Mouse (Mus musculus) kidney, adult 2 months (tissue): ENCODE results near the gene Pld1. TPM values are rescaled to one million over a fixed set of nuclear protein-coding genes. Genes with fewer than 3 reads are reported as not detected.

Experiments
- DNase-seq: peaks from one replicate; pipeline ENCODE4 v3.0.0; 2021
- H3K27ac ChIP-seq: fragments of 200-500 bp; 2 replicates; pipeline ENCODE4 v1.5.1; 2012; ENCODE audit warnings: low read depth, low read length, control low read depth, inconsistent platforms; ENCODE audit not compliant: insufficient read depth
- H3K27me3 ChIP-seq: fragments of 200-500 bp; replicated peaks from 2 replicates; pipeline ENCODE4 v1.6.1; 2012; ENCODE audit warnings: mild to moderate bottlenecking, moderate library complexity, low read length, inconsistent platforms; ENCODE audit not compliant: control insufficient read depth, insufficient read depth
- H3K36me3 ChIP-seq: fragments of 200-500 bp; 2 replicates; pipeline ENCODE4 v1.6.1; 2012; ENCODE audit warnings: mild to moderate bottlenecking, moderate library complexity, low read length, inconsistent platforms; ENCODE audit not compliant: control insufficient read depth, insufficient read depth
- H3K4me1 ChIP-seq: fragments of 200-500 bp; 2 replicates; pipeline ENCODE4 v1.6.1; 2011; ENCODE audit warnings: low read length; ENCODE audit not compliant: control insufficient read depth, insufficient read depth
- H3K4me3 ChIP-seq: fragments of 200-500 bp; 2 replicates; pipeline ENCODE4 v1.5.1; 2011; ENCODE audit warnings: mild to moderate bottlenecking, low read depth, low read length, control low read depth; ENCODE audit not compliant: insufficient read depth
- CTCF ChIP-seq: fragments of 200-500 bp; conservative IDR thresholded peaks from 2 replicates; pipeline ENCODE4 v1.5.1; 2011; ENCODE audit warnings: low read depth, mild to moderate bottlenecking, control low read depth, low read length, moderate library complexity, mixed read lengths; ENCODE audit not compliant: insufficient read depth, insufficient read length
- POLR2A ChIP-seq: fragments of 200-500 bp; IDR thresholded peaks from one replicate; pipeline ENCODE4 v1.6.1; 2011; ENCODE audit warnings: low read depth, low read length, control low read depth
- WGBS: fragments of 180-500 bp; shearing (Covaris S2); methylation state at CpG from one replicate; pipeline ENCODE4 v1.1.7; 2018; 5-methylcytosine and 5-hydroxymethylcytosine counted together
- polyA plus RNA-seq: library from polyadenylated mRNA; depleted of rRNA; stranded (reverse); fragments of >200 nt; gene quantifications from 2 replicates; pipeline ENCODE4 v1.2.3, GENCODE M21; 2012; rRNA removed

The Pld1 gene
- 4.2 and 5.8 TPM in 2 replicates for polyA plus RNA-seq

DNA sequence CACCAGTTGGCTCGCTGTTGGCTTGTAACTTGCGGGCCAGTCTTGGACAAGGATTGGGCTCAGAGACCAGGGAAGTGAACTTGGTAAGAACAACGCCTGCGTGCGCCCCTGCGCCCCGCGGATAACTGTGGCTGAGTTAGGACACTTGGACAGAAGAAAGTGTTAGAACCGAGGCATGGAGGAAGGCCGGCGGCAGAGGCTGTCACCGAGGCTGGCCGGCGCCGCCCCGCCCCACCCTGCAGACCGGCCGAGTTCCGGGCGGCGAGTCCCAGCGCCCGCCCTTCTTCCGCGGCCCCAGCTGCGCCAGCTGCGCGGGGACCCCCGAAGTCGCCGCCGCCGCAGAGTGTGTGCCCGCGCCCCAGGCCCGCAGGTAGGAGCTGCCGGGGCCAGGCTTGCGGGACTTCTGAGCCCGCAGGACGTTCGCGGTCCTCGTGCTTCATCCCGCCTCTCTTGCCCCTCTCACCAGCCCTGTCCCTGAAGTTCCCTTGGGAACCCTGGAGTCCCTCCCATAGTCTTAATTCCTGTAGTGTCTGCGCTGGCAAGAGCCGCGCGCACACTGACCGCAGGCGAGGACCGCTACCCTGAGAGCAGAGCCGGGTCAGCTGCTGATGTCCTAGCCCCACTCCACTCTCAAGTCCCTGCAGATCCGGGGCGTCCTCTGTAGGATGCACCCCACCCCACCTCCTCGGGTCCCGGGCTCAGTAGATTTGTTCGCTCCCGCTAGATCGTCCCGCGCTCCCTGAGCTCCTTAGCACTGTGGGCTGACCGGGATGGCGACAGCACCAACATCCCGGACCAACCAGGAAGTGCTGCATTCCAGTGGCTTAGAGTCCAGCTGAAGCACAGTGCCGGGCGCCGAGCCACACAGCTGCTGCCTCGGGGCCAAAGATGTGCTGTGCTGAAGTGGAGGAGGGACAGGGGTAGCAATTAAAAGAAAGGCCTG lies at the start of gene Pld1:
Gene Pld1, plus strand, starts transcription at position 315 of the 943 bp plus-strand sequence.
- Histone ChIP-seq H3K27ac (peak within 1 kb of the TSS; percentile 46), H3K4me1 (peaks cover 3% of the 10 kb centered on the region; the same call in 1 of the 2 replicates), H3K27me3 (no peaks in the 10 kb centered on the region), H3K4me3 (peak within 1 kb of the TSS; percentile 53), H3K36me3 (no peaks in the 10 kb centered on the region)
- WGBS: under 1% methylated on average over 68 of the region's 68 CpGs
- DNase-seq: peak; percentile 93
- TF ChIP-seq POLR2A (peak; percentile 41), CTCF (no peak)

DNA sequence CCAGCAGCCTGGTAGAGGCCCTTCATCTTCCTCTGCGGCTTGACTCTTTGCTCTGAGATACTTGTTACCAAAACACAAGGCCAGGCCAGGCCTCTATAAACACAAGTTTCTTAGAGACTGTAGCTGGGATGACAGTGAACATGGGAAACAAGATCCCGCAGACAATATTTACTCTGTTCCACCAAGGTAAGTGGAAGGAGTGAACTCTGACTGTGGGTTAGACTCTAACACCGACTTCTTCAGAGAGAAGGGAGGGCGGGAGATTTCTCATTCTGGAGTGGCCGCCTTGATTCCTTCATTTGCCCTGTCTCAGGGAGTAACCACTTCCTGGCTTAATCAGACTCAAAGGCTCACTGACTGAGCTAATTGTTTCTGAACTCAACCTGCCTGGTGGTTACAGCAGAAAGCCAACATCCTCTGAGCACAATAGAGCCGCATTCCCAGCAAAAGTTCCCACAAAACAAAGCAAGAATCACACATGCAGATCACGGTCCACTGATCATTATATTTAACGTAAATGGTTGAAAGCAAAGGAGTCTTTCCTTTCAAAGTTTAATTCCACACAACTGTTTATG lies 42.1 kb upstream of the Pld1 start, which contains the start of gene Tmem212:
Gene Tmem212, minus strand, starts transcription at position 51 of the 575 bp plus-strand sequence.
- Histone ChIP-seq H3K27me3 (no peaks in the 10 kb centered on the region), H3K4me1 (no peaks in the 10 kb centered on the region), H3K4me3 (no peak within 1 kb of the TSS), H3K27ac (no peak within 1 kb of the TSS), H3K36me3 (no peaks in the 10 kb centered on the region)
- TF ChIP-seq CTCF (no peak), POLR2A (no peak)
- DNase-seq: no peak
- 65% methylated on average over 8 of the region's 8 CpGs for WGBS

DNA sequence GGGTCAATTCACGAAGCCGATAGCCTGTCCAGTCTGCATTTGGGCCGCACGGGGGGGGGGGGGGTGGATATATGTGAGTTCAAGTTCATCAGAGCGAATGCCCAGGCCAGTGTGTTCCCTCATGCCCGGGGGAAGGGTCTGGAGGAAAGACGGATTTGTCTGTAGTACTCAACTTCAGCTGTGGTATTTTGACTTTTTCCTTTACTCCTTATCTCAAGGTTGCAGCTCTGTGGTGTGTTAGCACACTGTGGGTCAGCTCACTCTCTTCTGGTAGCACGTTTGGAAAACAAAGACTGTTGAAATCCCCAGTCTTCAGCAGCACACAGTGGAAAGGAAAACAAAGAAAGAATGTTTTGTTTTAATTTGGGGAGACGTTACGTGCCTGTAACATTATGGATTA lies 40.3 kb upstream of the Pld1 start:
- WGBS: 82% methylated on average over 10 of the region's 10 CpGs
- no peak for DNase-seq
- Histone ChIP-seq H3K27me3 (no peaks in the 10 kb centered on the region), H3K27ac (no peak overlapping the region), H3K4me3 (no peak overlapping the region), H3K4me1 (no peaks in the 10 kb centered on the region), H3K36me3 (no peaks in the 10 kb centered on the region)
- TF ChIP-seq CTCF (no peak), POLR2A (no peak)

DNA sequence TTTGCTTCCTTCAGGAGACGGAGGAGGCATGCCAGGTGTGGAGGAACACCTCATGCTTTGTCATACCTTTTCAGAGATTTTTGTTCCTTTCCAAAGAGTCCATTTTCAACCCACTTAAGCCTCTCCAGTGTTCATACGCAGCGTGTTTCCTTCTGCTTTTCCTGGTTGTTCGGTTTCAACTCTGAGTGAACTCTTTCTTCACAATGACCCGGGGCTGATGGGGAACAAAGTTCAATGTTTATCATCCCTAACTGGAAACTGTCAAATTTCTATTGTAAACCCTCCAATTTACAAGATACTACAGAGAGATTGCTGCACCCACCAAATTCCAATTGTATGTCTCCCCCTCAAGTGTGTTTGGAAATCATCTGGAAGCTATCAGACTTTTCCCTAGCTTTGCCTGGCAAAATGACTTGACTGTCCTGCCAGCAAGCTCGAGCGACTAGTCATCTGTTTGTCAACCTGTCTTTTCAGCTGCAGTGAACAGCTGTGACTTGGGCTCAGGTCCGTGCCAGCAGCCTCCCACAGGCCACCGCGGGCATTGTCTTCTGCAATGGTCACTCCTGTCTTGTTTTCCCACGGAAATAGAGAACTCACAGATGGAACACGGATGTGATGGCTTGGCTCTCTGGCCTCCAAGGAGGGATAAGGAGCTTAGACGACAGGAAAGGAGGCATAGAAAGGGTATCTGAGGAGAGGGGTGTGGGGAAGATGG lies 39.3 kb upstream of the Pld1 start:
- Histone ChIP-seq H3K4me3 (no peak overlapping the region), H3K36me3 (no peaks in the 10 kb centered on the region), H3K4me1 (no peaks in the 10 kb centered on the region), H3K27me3 (no peaks in the 10 kb centered on the region), H3K27ac (no peak overlapping the region)
- 48% methylated on average over 13 of the region's 13 CpGs for WGBS
- no peak for DNase-seq
- TF ChIP-seq POLR2A (no peak), CTCF (no peak; the same call in 1 of the 2 replicates)

DNA sequence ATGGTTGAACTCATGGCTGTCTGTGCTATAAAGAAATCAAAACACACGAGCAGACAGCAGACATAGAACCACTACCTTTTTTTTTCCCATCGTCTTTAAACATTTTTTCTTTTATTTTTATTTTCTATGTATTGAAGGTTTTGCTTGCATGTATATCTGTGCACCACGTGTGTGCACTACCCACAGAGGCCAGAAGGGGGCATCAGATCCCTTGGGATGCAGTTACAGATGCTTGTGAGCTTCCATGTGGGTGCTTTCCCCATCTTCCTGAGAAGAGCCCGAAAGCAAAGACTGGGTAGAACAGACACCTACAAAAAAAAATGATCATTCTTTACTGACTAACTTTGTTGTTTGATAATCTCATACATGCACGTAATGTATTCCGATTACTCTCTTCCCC lies 36.6 kb upstream of the Pld1 start:
- Histone ChIP-seq H3K4me1 (no peaks in the 10 kb centered on the region), H3K27me3 (no peaks in the 10 kb centered on the region), H3K27ac (no peak overlapping the region), H3K4me3 (no peak overlapping the region), H3K36me3 (no peaks in the 10 kb centered on the region)
- DNase-seq: no peak
- 94% methylated on average over 6 of the region's 6 CpGs for WGBS
- TF ChIP-seq POLR2A (no peak), CTCF (peak; percentile 31; the same call in 1 of the 2 replicates)

DNA sequence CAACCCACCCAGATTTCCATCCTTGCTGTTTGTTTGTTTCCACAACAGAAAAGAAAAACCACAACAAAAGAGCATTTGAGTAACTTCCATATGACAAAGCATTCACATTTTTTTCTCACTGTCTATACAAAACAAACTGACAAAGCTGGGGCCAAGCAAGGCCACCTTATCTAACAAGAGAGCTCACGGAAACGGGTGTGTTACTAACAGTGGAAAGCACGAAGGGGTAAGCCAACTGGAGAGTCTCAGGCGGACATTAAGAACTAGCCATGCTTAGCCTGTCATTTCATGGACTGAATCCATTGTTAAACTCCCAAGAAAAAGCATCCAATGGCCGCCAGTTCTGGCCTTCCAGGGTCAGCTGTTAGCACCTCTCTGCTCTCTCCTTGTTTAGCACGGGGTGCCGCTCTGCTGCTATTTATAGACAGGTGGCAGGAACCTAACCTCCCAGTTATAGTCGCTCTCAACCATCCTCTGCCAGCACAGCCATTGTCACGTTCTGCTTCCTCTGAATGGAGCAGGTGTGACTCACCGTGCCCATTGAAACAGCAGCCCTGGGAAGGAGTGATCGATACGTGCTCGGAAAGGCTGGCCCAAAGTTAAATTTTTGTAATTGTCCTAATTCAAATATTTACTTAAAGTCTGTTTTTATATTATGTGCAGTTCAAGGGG lies 33.7 kb upstream of the Pld1 start:
- H3K4me1 ChIP-seq: no peaks in the 10 kb centered on the region
- DNase-seq: no peak
- 0 out of 2 replicates have a peak, but pooled peaks have one; percentile 20 for TF ChIP-seq CTCF
- TF ChIP-seq POLR2A: no peak
- no peaks in the 10 kb centered on the region for H3K27me3 ChIP-seq
- H3K4me3 ChIP-seq: no peak overlapping the region
- H3K27ac ChIP-seq: no peak overlapping the region
- H3K36me3 ChIP-seq: no peaks in the 10 kb centered on the region
- WGBS: 32% methylated on average over 13 of the region's 13 CpGs
